In genomic region chr6:51129591-51129990, GRCm38 (mm10) we compare ENCODE assay signal across 9 mouse cellular contexts.
DNase-seq lines count a peak whose midpoint lies in the region; ATAC-seq and TF ChIP-seq lines count a peak whose summit lies in the region.
"Had no signal": no experiment of that assay in that cellular context is flagged by ENCODE, and none has a peak within 500 bp of the region (broad histone marks: within the 10 kb centered on the region; RNA-seq: fewer than 3 reads in every experiment).

No protein-coding gene starts in this region.

- ATAC-seq in activated CD4-positive, CD25-positive, alpha-beta regulatory T cell, adult 4 months, result peak; percentile 57
- ATAC-seq in kidney, postnatal 0 days (replicated peaks; ENCODE audit: low FRiP score, low read depth), result no peak

- H3K27ac ChIP-seq in heart, adult 2 months, result peak overlapping the region; percentile 88
- H3K27ac ChIP-seq in kidney, postnatal 0 days, result no peak overlapping the region

- H3K4me3 ChIP-seq in heart, adult 2 months, result peak overlapping the region; percentile 58
- no peak overlapping the region for H3K4me3 ChIP-seq in kidney, postnatal 0 days (replicated peaks; ENCODE audit: low read depth, low read length)
- H3K4me3 ChIP-seq: myocyte had no signal

- peak overlapping the region; percentile 31 for H3K4me2 ChIP-seq in kidney, postnatal 0 days (ENCODE audit: low read length)

- peaks cover 3% of the 10 kb centered on the region; the same call in 1 of the 2 replicates for H3K4me1 ChIP-seq in heart, adult 2 months (ENCODE audit: control insufficient read depth, insufficient read depth, low read length)
- H3K4me1 ChIP-seq in kidney, postnatal 0 days (replicated peaks; ENCODE audit: insufficient read depth, low read length), result no peaks in the 10 kb centered on the region

- no peaks in the 10 kb centered on the region; the same call in 1 of the 2 replicates for H3K36me3 ChIP-seq in heart, adult 2 months (ENCODE audit: control insufficient read depth, insufficient read depth, low read length)
- H3K36me3 ChIP-seq in kidney, postnatal 0 days (ENCODE audit: insufficient read depth, low read length), result no peaks in the 10 kb centered on the region

- no peak overlapping the region for H3K9ac ChIP-seq in heart, adult 2 months (ENCODE audit: low read depth, low read length)
- H3K9ac ChIP-seq in kidney, postnatal 0 days (ENCODE audit: low read depth, low read length), result no peak overlapping the region

- WGBS in heart, adult 2 months, result 20% methylated on average over 14 of the region's 14 CpGs
- 75% methylated on average over 14 of the region's 14 CpGs for WGBS in kidney, postnatal 0 days

- no peaks in the 10 kb centered on the region for H3K9me3 ChIP-seq in kidney, postnatal 0 days (replicated peaks; ENCODE audit: low read length)

- peak; percentile 29 for TF ChIP-seq CTCF in heart, adult 2 months (IDR thresholded peaks at IDR 0.05)
- TF ChIP-seq CTCF in kidney, postnatal 0 days (IDR thresholded peaks at IDR 0.05; ENCODE audit: low read depth), result no peak

- no peaks in the 10 kb centered on the region for H3K79me2 ChIP-seq in heart, adult 2 months (replicated peaks; ENCODE audit: control insufficient read depth, insufficient read depth, low read length)

- intact Hi-C loops in heart, adult 2 months (cut with DNase I), result loop anchor here (2.0 kb wide), 1 partner anchor 93 kb away; no protein-coding TSS in a partner anchor

- DNase-seq in heart, adult 2 months, result peak; percentile 49 to 74
- peak; percentile 60 for DNase-seq in kidney, postnatal 0 days (ENCODE audit: low spot score)
- peak; percentile 51 for DNase-seq in lung, postnatal 14 days
- no peak for DNase-seq in testis, postnatal 10 days (ENCODE audit: low spot score)
- DNase-seq in neural tube, embryonic 10.5 days (ENCODE audit: extremely low spot score, low spot score), result no peak
- no peak for DNase-seq in embryo, embryonic 9.5 days (ENCODE audit: extremely low spot score)
- no peak for DNase-seq in right cerebral cortex, adult 18-20 months

- TF ChIP-seq EP300 in heart, adult 2 months (IDR thresholded peaks at IDR 0.05; ENCODE audit: insufficient read depth, low read depth, low read length), result peak; percentile 82

- TF ChIP-seq POLR2A in heart, adult 2 months (IDR thresholded peaks at IDR 0.05; ENCODE audit: insufficient read depth, low read depth, low read length), result no peak

- no peaks in the 10 kb centered on the region for H3K27me3 ChIP-seq in heart, adult 2 months (ENCODE audit: control insufficient read depth, insufficient read depth, low read length)
- no peaks in the 10 kb centered on the region for H3K27me3 ChIP-seq in kidney, postnatal 0 days (ENCODE audit: insufficient read depth, low read length)

Comparison
In these comparisons a context has a peak if more than half of its experiments do, and no peak if none do; other contexts are left out.
1. DNase-seq: peak in heart, adult 2 months (2 of 2), kidney, postnatal 0 days (single experiment) and lung, postnatal 14 days (single experiment); none in testis, postnatal 10 days (single experiment), neural tube, embryonic 10.5 days (single experiment), embryo, embryonic 9.5 days (single experiment) and right cerebral cortex, adult 18-20 months (single experiment).